Mouse (Mus musculus): ENCODE data around the gene Trpm5. TPM values are rescaled to one million over a fixed set of nuclear protein-coding genes. Genes with fewer than 3 reads are reported as not detected.

Trpm5 gene
- polyA plus RNA-seq, 1 experiment from 2014 or later: 1.6 TPM

DNA sequence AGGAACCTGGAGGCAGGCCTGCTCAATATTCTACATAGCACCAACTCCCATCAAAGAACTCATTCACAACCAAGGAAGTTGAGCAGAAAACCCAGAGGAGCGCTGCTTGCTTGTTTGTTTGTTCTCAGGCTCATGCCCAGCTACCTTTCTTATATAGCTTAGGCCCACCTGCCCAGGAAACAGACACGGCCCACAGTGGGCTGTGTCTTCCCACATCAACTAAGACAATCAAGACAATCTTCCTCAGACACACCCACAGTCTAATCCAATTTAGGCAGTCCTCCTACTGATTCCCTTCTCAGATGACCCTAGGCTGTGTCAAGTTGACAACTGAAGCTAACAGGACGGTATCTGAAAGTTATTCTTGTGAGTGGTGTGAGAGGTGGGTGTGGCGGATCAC, 11.6 kb upstream of the Trpm5 start, which contains the start of gene Kcnq1:
Gene Kcnq1, plus strand, starts transcription at position 301 of the 400 bp plus-strand sequence.
- no peak for TF ChIP-seq CTCF (IDR thresholded peaks at IDR 0.05)
- in situ Hi-C loops (cut with MboI; ENCODE audit: low pct_unique_long_range_greater_than_20kb): no loop called here
- no peak for DNase-seq (ENCODE audit: low read depth, low spot score)
- H3K27me3 ChIP-seq: peaks cover 22% of the 10 kb centered on the region
- ChIA-PET POLR2A (no interaction called here), CTCF (no interaction called here)
- no peak for ATAC-seq

DNA sequence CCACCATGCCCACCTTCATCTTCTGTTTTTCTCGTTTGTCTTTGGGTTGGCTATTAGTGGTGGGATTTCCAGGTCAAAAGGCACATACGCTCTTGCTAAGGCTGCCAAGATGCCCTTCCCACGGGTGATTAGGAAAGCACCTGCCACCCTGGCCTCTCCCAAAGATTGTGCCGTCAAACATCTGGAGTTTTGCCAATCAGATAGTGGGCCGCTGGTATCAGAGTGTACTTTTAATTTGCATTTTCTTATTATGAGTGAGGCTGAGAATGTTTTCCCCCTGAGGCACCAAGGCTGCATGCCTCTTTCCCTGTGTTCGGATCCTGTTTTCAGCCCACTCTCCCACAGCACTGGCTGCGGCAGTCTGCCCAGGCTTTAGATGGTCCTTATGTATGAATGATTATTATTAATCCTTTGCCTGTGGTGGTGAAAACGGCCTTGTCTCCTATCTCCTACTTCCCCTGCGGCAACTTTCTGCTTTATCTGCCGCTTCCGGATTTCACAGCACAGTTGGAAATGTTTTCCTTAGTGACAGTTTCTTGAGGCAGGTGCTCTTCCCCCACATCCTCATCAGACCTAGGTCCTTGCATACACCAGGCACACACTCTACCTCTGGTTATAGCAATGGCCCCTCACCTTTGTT, 10.9 kb upstream of the Trpm5 start:
- ChIA-PET POLR2A (no interaction called here), CTCF (no interaction called here)
- DNase-seq (ENCODE audit: low read depth, low spot score) (no peak), ATAC-seq (no peak)
- peaks cover 22% of the 10 kb centered on the region for H3K27me3 ChIP-seq
- TF ChIP-seq CTCF (IDR thresholded peaks at IDR 0.05): no peak
- in situ Hi-C loops (cut with MboI; ENCODE audit: low pct_unique_long_range_greater_than_20kb): no loop called here

DNA sequence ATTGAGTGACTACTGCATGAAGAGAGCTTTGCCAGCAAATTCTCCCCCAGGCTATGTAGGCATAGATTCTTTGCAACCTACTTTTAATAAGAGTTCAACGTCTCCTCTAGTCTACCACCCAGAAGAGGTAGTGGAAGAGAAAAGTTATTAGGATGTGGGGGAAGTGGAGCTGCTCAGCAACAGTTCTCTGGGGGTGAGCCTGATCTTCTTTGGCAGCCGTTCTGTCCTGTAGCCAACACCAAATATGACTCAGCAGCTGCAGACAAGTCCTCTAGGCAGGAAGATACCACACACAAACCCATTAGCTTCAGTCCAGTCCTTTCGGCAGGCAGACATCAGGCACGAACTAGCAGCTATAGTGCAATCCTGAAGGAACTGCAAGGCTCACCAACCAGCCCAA, 6.3 kb upstream of the Trpm5 start:
- POLR2A ChIA-PET: no interaction called here
- no peak for TF ChIP-seq CTCF (IDR thresholded peaks at IDR 0.05)
- CTCF ChIA-PET: interaction anchor here (0.6 to 1.7 kb wide), 5 partner anchors 14 to 369 kb away, joined by 3 read pairs; no protein-coding TSS in a partner anchor
- in situ Hi-C loops (cut with MboI; ENCODE audit: low pct_unique_long_range_greater_than_20kb): no loop called here
- ATAC-seq (no peak), DNase-seq (ENCODE audit: low read depth, low spot score) (no peak)
- peaks cover 4% of the 10 kb centered on the region for H3K27me3 ChIP-seq

DNA sequence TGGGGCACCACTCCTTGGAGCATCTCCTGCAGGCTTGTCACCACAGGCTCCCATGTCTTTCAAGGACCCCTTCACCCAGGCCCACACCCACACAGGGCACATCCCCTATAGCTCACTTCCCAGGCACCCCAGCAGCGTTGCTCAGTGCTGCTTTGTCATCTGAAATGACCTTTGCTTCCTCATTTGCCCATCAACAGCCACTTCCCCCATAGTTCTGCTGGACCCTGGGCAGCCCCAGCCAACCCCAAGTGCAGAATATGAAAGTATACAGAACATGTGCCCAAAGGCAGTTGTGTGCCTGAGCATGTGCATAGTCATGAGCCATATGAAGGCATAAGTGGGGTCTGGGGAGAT, 1.1 kb upstream of the Trpm5 start:
- no peaks in the 10 kb centered on the region for H3K27me3 ChIP-seq
- in situ Hi-C loops (cut with MboI; ENCODE audit: low pct_unique_long_range_greater_than_20kb): loop anchor here (5.0 kb wide), 1 partner anchor 52 kb away; no protein-coding TSS in a partner anchor
- DNase-seq (ENCODE audit: low read depth, low spot score) (no peak), ATAC-seq (no peak)
- ChIA-PET CTCF (interaction anchor here (0.9 to 2.5 kb wide), 6 partner anchors 9 to 371 kb away, joined by 3 to 10 read pairs (median 5); no protein-coding TSS in a partner anchor), POLR2A (no interaction called here)
- TF ChIP-seq CTCF (IDR thresholded peaks at IDR 0.05): no peak

DNA sequence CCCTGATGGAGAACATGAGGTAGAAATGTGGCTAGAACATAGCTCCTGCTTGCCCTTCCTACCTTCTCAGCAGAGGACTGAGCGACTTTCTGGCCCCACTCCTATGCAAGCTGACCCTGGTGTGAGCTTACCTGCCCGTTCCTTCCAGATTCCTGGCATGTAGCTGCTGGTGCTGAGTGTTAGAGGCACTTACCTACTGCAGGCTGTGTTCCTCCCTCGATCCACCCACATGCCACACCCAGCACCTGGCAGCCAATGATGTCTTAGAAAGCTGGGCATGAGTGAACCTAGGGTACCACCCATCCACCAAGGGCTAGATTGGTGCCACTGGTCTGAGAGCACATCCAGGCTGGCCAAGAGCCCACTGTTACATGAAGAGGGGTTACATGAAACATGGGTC, 595 bp downstream of the Trpm5 start:
- ChIA-PET CTCF (interaction anchor here (0.9 to 2.5 kb wide), 6 partner anchors 8 to 373 kb away, joined by 3 to 10 read pairs (median 3); no protein-coding TSS in a partner anchor), POLR2A (no interaction called here)
- ATAC-seq (no peak), DNase-seq (ENCODE audit: low read depth, low spot score) (no peak)
- no peaks in the 10 kb centered on the region for H3K27me3 ChIP-seq
- in situ Hi-C loops (cut with MboI; ENCODE audit: low pct_unique_long_range_greater_than_20kb): no loop called here
- TF ChIP-seq CTCF (IDR thresholded peaks at IDR 0.05): no peak

DNA sequence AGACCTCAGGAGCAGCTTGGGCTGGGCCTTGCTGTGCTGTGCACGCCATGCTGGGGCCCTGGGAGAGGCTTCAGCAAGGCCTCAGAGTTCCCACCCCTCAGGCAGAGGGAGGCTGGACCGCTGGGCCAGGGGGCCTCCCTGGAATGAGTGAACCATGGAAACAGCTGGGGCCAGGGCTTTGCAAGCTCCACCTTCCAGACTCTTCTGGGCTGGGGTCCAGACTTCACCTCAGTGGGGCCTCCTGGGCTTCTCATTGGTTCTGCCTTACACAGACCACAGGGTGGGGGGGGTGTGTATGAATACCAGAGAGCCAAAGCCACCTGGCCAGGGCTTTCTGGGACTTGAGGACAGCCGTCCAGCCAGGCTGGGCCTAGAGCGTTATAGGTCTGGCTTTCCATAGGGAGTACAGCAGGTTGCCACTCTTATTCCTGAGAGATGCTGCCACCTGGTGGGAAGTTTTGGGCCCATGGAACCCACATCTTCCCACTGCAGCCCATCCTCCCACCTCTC, 7.3 kb downstream of the Trpm5 start:
- in situ Hi-C loops (cut with MboI; ENCODE audit: low pct_unique_long_range_greater_than_20kb): loop anchor here (5.0 kb wide), 1 partner anchor 195 kb away; no protein-coding TSS in a partner anchor
- DNase-seq (ENCODE audit: low read depth, low spot score) (no peak), ATAC-seq (peak; percentile 45)
- ChIA-PET CTCF (interaction anchor here (0.7 to 3.9 kb wide), 22 partner anchors 8 to 176 kb away, joined by 3 to 74 read pairs (median 4); partner anchors contain the start of gene Trpm5), POLR2A (interaction anchor here (0.9 to 3.1 kb wide), 2 partner anchors 79 to 90 kb away, joined by 3 to 15 read pairs; no protein-coding TSS in a partner anchor)
- H3K27me3 ChIP-seq: no peaks in the 10 kb centered on the region
- peak; percentile 69 for TF ChIP-seq CTCF (IDR thresholded peaks at IDR 0.05)

DNA sequence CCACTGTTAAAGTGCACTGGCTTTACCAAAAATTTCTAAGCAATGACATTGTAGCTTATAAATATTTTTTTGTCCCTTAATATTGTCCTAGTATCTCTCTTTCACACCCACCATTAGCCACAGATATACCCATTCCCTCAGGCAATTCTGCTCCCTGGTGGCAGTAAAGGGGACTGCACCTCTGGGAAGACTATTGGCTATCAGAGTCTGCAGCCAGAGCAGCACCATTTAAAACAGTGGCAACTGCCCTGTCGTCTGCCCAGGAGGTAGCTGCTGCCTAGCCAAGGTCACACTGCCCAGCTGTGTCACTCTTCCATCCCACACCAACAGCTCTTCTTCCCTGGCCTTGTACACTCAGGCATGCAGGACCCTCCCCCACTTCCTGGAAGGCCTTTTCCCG, 8.1 kb downstream of the Trpm5 start:
- H3K27me3 ChIP-seq: no peaks in the 10 kb centered on the region
- CTCF ChIA-PET: interaction anchor here (0.6 to 3.9 kb wide), 29 partner anchors 9 to 193 kb away, joined by 3 to 74 read pairs (median 4); partner anchors contain the start of genes Trpm5 and Tspan32
- no peak for DNase-seq (ENCODE audit: low read depth, low spot score)
- peak; percentile 38 for ATAC-seq
- POLR2A ChIA-PET: interaction anchor here (0.9 to 3.1 kb wide), 2 partner anchors 78 to 90 kb away, joined by 3 to 15 read pairs; no protein-coding TSS in a partner anchor
- peak; percentile 89 for TF ChIP-seq CTCF (IDR thresholded peaks at IDR 0.05)
- in situ Hi-C loops (cut with MboI; ENCODE audit: low pct_unique_long_range_greater_than_20kb): loop anchor here (5.0 kb wide), 1 partner anchor 194 kb away; no protein-coding TSS in a partner anchor

DNA sequence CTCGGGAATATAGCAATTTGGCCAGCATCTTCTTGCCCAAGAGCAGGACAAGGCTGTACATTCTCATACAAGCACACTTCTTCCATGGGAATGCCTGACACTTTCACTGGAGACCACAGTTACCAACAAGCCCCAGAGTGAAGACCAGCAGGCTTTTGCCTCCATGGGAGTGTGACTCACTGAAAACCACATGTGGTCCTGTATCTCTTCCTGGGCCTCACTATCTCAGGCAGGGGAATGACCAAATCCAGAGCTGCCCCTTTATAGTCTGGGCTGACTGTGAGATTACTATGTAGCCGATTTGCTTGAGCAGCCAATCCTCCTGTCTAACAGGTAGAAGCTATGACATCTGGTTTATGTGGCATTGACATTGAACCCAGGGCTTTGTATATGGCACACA, 10.7 kb downstream of the Trpm5 start:
- POLR2A ChIA-PET: no interaction called here
- TF ChIP-seq CTCF (IDR thresholded peaks at IDR 0.05): no peak
- CTCF ChIA-PET: interaction anchor here (0.6 to 3.9 kb wide), 4 partner anchors 9 to 383 kb away, joined by 3 to 21 read pairs (median 8); no protein-coding TSS in a partner anchor
- no peaks in the 10 kb centered on the region for H3K27me3 ChIP-seq
- no peak for DNase-seq (ENCODE audit: low read depth, low spot score)
- in situ Hi-C loops (cut with MboI; ENCODE audit: low pct_unique_long_range_greater_than_20kb): no loop called here
- ATAC-seq: no peak

DNA sequence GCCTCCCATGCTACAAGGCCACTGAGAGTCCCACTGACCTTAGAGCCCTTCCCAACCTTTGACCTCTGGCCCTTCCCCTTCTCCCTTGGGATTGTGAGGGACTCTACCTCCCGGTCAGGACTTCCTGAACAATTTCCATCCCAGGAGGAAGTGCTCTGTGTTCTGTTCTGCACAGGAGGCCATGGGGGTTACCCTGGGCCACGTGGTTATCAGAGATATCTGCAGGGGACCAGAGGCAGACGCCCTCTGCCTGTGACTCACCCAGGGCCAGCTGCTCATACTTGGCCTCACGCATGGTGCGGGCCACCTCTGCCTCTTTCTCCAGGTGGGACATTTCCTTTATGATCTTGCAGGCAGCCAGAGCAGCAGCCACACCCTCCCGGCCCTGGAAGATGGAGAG, 12.4 kb downstream of the Trpm5 start:
- in situ Hi-C loops (cut with MboI; ENCODE audit: low pct_unique_long_range_greater_than_20kb): no loop called here
- H3K27me3 ChIP-seq: no peaks in the 10 kb centered on the region
- ChIA-PET CTCF (interaction anchor here (2.9 kb wide), 1 partner anchor 74 kb away, joined by 14 read pairs; no protein-coding TSS in a partner anchor), POLR2A (no interaction called here)
- ATAC-seq (no peak), DNase-seq (ENCODE audit: low read depth, low spot score) (no peak)
- TF ChIP-seq CTCF (IDR thresholded peaks at IDR 0.05): no peak

DNA sequence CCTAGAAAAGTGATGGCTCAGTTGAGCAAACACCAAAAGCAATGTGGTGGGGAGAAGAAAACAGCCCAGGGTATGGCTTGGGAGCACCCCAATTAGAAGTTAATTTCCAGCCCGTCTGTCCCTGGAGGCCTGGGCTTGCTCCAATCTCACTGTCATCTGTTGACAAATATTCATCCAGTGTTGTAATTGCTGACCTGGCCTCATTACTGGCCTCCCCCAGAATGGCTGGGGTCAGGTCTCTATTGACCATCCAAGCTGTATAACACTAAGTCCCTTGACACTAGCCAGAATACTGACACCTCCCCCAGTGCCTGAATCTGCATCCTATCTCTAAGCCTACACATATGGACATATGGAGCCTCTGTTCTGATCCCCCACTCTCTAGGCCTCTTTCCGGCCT, 17.1 kb downstream of the Trpm5 start:
- H3K27me3 ChIP-seq: no peaks in the 10 kb centered on the region
- ChIA-PET POLR2A (no interaction called here), CTCF (interaction anchor here (1.4 kb wide), 1 partner anchor 10 kb away, joined by 7 read pairs; no protein-coding TSS in a partner anchor)
- in situ Hi-C loops (cut with MboI; ENCODE audit: low pct_unique_long_range_greater_than_20kb): no loop called here
- TF ChIP-seq CTCF (IDR thresholded peaks at IDR 0.05): no peak
- DNase-seq (ENCODE audit: low read depth, low spot score): no peak
- ATAC-seq: no peak

DNA sequence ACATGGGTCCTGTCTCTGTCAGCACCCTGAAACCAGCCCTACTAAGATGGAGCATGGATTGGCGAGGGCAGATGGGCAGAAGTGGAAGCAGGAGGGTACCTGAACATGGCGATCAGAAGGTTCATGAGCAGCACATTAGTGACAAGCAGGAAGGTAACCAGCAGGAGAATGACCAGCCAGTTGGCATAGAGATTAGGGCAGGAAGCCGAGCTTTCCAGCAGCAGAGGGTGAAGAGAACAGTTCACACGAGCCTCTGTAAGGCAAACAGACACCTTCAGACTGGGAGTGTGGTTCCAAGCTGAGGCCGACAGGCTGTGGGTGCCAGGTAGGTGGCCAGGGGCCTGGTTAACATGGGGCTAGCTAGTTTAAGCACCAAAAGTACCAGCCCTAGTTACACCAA, 19.0 kb downstream of the Trpm5 start:
- ATAC-seq: no peak
- POLR2A ChIA-PET: interaction anchor here (1.4 kb wide), 1 partner anchor 68 kb away, joined by 3 read pairs; no protein-coding TSS in a partner anchor
- CTCF ChIA-PET: interaction anchor here (1.2 to 4.1 kb wide), 3 partner anchors 10 to 391 kb away, joined by 3 to 21 read pairs (median 7); no protein-coding TSS in a partner anchor
- no peak for TF ChIP-seq CTCF (IDR thresholded peaks at IDR 0.05)
- DNase-seq (ENCODE audit: low read depth, low spot score): no peak
- in situ Hi-C loops (cut with MboI; ENCODE audit: low pct_unique_long_range_greater_than_20kb): no loop called here
- H3K27me3 ChIP-seq: no peaks in the 10 kb centered on the region
